Mouse (Mus musculus) liver, adult 2 months (tissue): ENCODE data around the gene Nat8f5. TPM values are rescaled to one million over a fixed set of nuclear protein-coding genes. Genes with fewer than 3 reads are reported as not detected.
"Not testable (repeated sequence)": the region's sequence is repeated elsewhere in the genome, so short reads cannot be mapped to it uniquely, and the experiment has no call there.

Experiments
- DNase-seq: peaks from one replicate; pipeline ENCODE4 v3.0.0-alpha.2; 2011; ENCODE audit warnings: low read depth, low spot score; ENCODE audit errors: extremely low read depth
- H3K27ac ChIP-seq: fragments of 200-500 bp; replicated peaks from 2 replicates; pipeline ENCODE4 v1.5.1; 2012; ENCODE audit warnings: low read depth, mild to moderate bottlenecking, control low read depth, inconsistent platforms, low read length; ENCODE audit not compliant: insufficient read depth
- H3K27me3 ChIP-seq: fragments of 200-500 bp; 2 replicates; pipeline ENCODE4 v1.6.1; 2012; ENCODE audit warnings: mild to moderate bottlenecking, moderate library complexity, low read length, inconsistent platforms; ENCODE audit not compliant: control insufficient read depth, insufficient read depth
- H3K36me3 ChIP-seq: fragments of 200-500 bp; 2 replicates; pipeline ENCODE4 v1.6.1; 2012; ENCODE audit warnings: low read length, inconsistent platforms; ENCODE audit not compliant: control insufficient read depth, insufficient read depth
- H3K4me1 ChIP-seq: fragments of 200-500 bp; 2 replicates; pipeline ENCODE4 v1.6.1; 2011; ENCODE audit warnings: low read length; ENCODE audit not compliant: control insufficient read depth, insufficient read depth
- H3K4me3 ChIP-seq: fragments of 200-500 bp; 2 replicates; pipeline ENCODE4 v1.5.1; 2011; ENCODE audit warnings: low read depth, mild to moderate bottlenecking, control low read depth, low read length, moderate library complexity; ENCODE audit not compliant: insufficient read depth
- H3K79me2 ChIP-seq: fragments of 200-500 bp; 2 replicates; pipeline ENCODE4 v1.6.1; 2012; ENCODE audit warnings: inconsistent platforms, mild to moderate bottlenecking, low read length, moderate library complexity; ENCODE audit not compliant: control insufficient read depth, insufficient read depth
- H3K9ac ChIP-seq: fragments of 200-500 bp; 2 replicates; pipeline ENCODE4 v1.6.1; 2012; ENCODE audit warnings: low read depth, mild to moderate bottlenecking, control low read depth, inconsistent platforms, low read length
- CTCF ChIP-seq: fragments of 200-500 bp; IDR thresholded peaks from 2 replicates; pipeline ENCODE4 v1.5.1; 2011; ENCODE audit warnings: low read depth, low read length, control low read depth
- POLR2A ChIP-seq: fragments of 200-500 bp; IDR thresholded peaks from 2 replicates; pipeline ENCODE4 v1.6.1; 2011; ENCODE audit warnings: low read length, control low read depth; ENCODE audit not compliant: insufficient read depth; ENCODE audit errors: extremely low read depth
- WGBS: fragments of 180-500 bp; shearing (Covaris S2); methylation state at CpG from one replicate; pipeline ENCODE4 v1.1.7; 2018; 5-methylcytosine and 5-hydroxymethylcytosine counted together
- polyA plus RNA-seq: library from polyadenylated mRNA; depleted of rRNA; stranded (reverse); fragments of >200 nt; gene quantifications from 2 replicates; pipeline ENCODE4 v1.2.3, GENCODE M21; 2012; rRNA removed
- total RNA-seq: library from RNA; depleted of rRNA; stranded (reverse); fragments of >200 nt; gene quantifications from 2 replicates; pipeline ENCODE4 v1.2.3, GENCODE M21; 2014; rRNA removed

The Nat8f5 gene
- total RNA-seq (0.18 and 0.27 TPM in 2 replicates), polyA plus RNA-seq (0.53 and 2.7 TPM in 2 replicates)

- H3K27me3 ChIP-seq, result no peaks in the 10 kb centered on the region
- H3K4me1 ChIP-seq, result peaks cover 17% of the 10 kb centered on the region
- WGBS, result 35% methylated on average over 5 of the region's 5 CpGs
- peak within 1 kb of the TSS; percentile 54 for H3K9ac ChIP-seq
- H3K4me3 ChIP-seq, result peak within 1 kb of the TSS; percentile 10; the same call in 1 of the 2 replicates
- peak; percentile 74 for DNase-seq
- peak within 1 kb of the TSS; percentile 89 for H3K27ac ChIP-seq
- no peaks in the 10 kb centered on the region for H3K79me2 ChIP-seq
- TF ChIP-seq POLR2A (no peak), CTCF (no peak)
- peaks cover 2% of the 10 kb centered on the region; the same call in 1 of the 2 replicates for H3K36me3 ChIP-seq
Observed at GRCm38 (mm10) chr6:85820837-85821236, at the start of gene Nat8f5, which contains the start of gene Nat8f6. Gene Nat8f5 (minus strand): TSS chr6:85820972. Gene Nat8f6 (minus strand): TSS chr6:85820954.

GRCm38 (mm10) chr6:85869006-85869405 is 48.2 kb upstream of the Nat8f5 start, which contains the start of gene Nat8f2:
Gene Nat8f2 (minus strand): TSS chr6:85869158.
- Histone ChIP-seq H3K4me3 (peak within 1 kb of the TSS; percentile 69), H3K9ac (peak within 1 kb of the TSS; percentile 96), H3K27ac (peak within 1 kb of the TSS; percentile 100)
- WGBS, result 22% methylated on average over 5 of the region's 5 CpGs
- H3K79me2 ChIP-seq, H3K36me3 ChIP-seq, H3K27me3 ChIP-seq, H3K4me1 ChIP-seq: not testable (repeated sequence)
- DNase-seq, result peak; percentile 99

GRCm38 (mm10) chr6:85867726-85868690 is 47.2 kb upstream of the Nat8f5 start:
- Histone ChIP-seq H3K27ac (peak overlapping the region; percentile 100), H3K4me3 (peak overlapping the region; percentile 69), H3K79me2 (0 out of 2 replicates have a peak, but pooled peaks cover 6% of the 10 kb centered on the region), H3K27me3 (no peaks in the 10 kb centered on the region), H3K4me1 (peaks cover 8% of the 10 kb centered on the region; the same call in 1 of the 2 replicates), H3K9ac (peak overlapping the region; percentile 96), H3K36me3 (peaks cover 4% of the 10 kb centered on the region; the same call in 1 of the 2 replicates)
- TF ChIP-seq POLR2A (0 out of 2 replicates have a peak, but pooled peaks have one; percentile 16), CTCF (no peak)
- 24% methylated on average over 8 of the region's 8 CpGs for WGBS
- DNase-seq, result peak; percentile 59

DNA sequence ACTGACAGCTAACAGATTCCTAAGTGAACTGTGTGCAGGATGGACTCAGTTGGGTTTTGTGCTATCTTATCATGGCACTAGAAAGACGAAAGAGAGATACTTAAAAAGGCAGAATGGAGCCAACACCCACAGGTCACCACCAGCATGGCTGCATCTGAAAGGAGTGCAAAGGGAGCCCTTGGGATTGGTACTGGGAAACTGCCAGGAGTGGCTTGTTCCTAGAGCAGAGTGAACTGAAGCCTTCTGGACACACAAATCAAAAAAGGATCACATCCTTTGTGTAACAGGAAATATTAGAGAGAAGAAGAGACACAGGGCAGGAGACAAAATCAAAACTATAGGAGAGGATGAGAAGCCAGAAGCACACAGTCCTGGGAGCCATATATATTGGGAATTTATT is 46.2 kb upstream of the Nat8f5 start:
- WGBS, result 21% methylated on average over 1 of the region's 1 CpGs
- H3K36me3 ChIP-seq, H3K79me2 ChIP-seq, H3K27me3 ChIP-seq: not testable (repeated sequence)
- peak overlapping the region; percentile 69 for H3K4me3 ChIP-seq
- peak overlapping the region; percentile 100 for H3K27ac ChIP-seq
- peak overlapping the region; percentile 35 for H3K9ac ChIP-seq
- peaks cover 11% of the 10 kb centered on the region; the same call in 1 of the 2 replicates for H3K4me1 ChIP-seq
- DNase-seq, result peak; percentile 57

- H3K36me3 ChIP-seq, H3K79me2 ChIP-seq, H3K27me3 ChIP-seq: not testable (repeated sequence)
- Histone ChIP-seq H3K4me1 (peaks cover 16% of the 10 kb centered on the region), H3K27ac (peak overlapping the region; percentile 100), H3K9ac (peak overlapping the region; percentile 35), H3K4me3 (peak overlapping the region; percentile 13; the same call in 1 of the 2 replicates)
- peak; percentile 93 for DNase-seq
- 27% methylated on average over 3 of the region's 3 CpGs for WGBS
Observed at GRCm38 (mm10) chr6:85866166-85866565, 45.4 kb upstream of the Nat8f5 start.
